Mouse (Mus musculus): ENCODE results near the gene Tyw3.

The Tyw3 gene

DNA sequence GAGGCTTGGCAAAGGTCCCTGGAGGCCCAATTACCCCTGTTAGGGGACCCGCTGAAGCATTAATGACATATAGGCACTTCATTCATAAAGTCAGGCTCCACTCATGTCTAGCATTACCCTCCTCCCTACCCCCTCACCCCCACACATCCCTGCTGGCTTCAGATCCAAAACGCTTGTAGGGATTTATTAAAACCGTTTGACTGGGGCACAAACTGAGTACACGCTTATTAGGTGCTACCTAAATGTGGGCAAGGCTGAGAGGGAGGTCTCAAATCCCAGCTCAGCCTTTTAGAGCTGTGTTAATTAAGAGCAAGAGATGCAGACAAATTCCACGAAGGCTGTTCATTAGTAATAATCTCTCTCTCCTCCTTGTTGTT lies 45.9 kb downstream of the Tyw3 start:
- DNase-seq, result no peak

GRCm38 (mm10) chr3:154550326-154551034 lies 46.4 kb downstream of the Tyw3 start:
- DNase-seq, result no peak

DNA sequence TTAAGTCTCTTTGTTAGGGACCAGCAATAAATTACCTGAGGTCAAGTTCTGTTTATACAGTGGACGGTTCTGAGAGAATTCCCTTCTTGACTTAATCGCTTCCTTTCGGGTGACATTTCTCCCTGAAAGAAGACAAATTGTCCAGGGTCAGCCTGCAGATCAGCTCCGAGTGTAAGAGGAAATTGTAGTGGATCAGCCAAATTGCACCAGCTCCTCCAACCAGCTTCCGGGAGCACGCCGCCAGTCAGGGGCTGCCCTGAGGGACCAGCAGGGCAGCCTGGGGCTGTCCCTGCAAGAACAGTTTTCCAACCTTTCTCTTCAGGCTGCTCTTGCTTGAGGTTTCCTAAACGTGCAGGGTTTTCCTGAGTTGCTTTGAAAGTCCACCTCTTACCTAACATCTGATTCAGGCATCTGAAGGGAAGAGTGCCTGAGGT lies 48.0 kb downstream of the Tyw3 start:
- DNase-seq, result no peak

DNA sequence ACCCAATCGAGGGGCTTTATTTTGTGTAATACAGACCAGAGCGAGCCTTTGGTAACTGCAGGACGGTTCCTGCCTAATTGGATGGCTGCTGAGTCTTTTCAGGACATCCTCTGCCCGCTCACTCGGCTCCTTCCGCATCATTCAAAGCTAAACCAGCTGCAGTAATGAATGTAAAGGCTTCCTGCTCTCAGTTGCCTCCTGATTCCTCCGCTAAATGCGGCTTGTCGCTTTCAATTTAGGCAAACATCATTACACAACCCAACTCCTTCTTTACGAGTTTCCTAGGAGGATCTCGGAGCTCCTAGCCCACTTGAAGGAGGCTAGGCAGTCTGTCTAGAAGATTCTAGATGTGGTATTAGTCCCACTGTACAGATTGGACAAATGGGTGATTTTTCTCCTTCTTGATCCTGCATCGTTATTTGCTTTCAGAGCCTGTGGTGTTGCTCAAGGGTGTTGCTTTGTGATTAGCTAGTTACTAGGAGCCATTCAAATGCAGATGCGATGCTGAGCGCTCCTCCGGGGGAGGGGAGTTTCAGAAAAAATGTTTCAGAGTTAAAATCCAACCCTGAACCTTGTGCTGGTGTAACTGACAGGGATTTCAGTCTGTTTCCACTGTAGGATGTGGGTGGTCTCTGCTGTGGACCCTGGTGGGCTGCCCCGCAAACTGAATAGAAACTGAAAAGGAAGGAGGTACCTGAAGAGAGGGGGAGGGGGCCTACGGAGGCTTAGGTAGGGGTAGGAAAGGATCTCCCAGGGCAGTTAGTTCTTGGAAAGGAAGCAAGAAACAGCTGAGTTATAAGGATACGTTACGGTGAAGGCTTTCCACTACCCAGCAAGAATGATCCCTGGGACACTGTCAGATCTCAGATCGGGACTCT lies 49.1 kb downstream of the Tyw3 start:
- DNase-seq, result no peak

DNA sequence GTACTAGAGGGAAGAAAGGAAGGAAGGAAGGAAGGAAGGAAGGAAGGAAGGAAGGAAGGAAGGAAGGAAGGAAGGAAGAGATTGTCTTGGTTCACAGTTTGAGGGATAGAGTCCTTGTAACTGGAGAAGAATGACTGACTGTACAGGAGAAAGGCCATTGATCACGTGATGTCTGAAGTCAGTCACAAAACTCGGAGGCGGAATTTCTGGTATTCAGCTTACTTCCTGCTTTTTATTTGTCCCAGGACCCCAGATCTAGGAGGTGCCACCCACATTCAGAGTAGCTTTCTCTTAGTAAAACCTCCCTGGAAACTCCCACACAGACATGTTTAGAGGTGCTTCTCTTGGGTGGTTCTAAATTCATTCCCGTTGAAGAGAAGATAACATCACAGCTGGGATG lies 50.7 kb downstream of the Tyw3 start:
- no peak for DNase-seq

GRCm38 (mm10) chr3:154540086-154540911 lies 56.6 kb downstream of the Tyw3 start:
- DNase-seq, result no peak

- DNase-seq, result no peak
Observed at GRCm38 (mm10) chr3:154536134-154536533, 60.8 kb downstream of the Tyw3 start.

- DNase-seq, result no peak
Observed at GRCm38 (mm10) chr3:154533246-154533645, 63.7 kb downstream of the Tyw3 start.

DNA sequence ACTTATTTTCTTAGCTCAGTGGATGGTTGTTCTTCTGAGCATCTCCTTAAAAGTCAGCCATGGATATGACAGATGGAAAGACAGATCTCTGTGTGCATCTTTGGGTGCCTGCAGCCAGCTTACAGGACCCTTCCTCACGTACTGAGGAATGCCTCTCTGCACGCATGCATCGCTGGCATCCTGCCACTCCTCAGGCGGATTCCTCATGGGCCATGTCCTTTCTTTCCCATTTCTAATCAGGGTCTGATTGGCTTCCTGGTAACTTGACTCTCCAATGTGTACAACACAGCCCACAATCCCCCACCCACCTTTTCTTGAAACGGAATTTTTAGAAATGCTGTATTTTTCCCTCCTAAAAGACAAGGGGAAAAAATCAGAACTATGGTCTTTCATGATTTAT lies 67.9 kb downstream of the Tyw3 start:
- no peak for DNase-seq

DNA sequence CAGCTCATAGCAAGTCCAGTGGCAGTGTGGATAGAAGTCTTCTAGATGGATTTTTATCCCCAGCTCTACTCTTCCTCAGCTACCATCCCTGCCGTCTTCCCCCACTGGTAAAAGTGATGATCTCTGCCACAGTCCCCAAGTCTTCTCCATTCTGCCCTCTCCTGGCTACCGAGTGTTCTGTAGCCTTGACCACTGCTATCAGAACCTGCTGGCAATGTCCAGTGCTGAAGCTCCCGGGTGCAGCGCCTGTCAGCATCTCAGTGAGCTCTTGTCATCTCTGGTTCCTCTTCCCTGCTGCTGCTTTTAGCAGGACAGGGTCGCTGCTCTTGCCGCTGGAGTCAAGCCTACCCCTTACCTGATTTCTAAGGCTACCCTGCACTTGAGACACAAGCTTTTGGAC lies 70.3 kb downstream of the Tyw3 start:
- DNase-seq, result no peak
